Mouse (Mus musculus) spleen, adult 2 months (tissue): ENCODE results near the gene Bptf. TPM values are rescaled to one million over a fixed set of nuclear protein-coding genes. Genes with fewer than 3 reads are reported as not detected.
"Not testable (repeated sequence)": the region's sequence is repeated elsewhere in the genome, so short reads cannot be mapped to it uniquely, and the experiment has no call there.

ENCODE experiments used
- DNase-seq, 2 experiments: peaks; one replicate each; pipeline versions ENCODE4 v3.0.0 to v3.0.0-alpha.2; 2012 to 2021; ENCODE audit warnings: low spot score in 2 of 2, low read depth in 1 of 2
- H3K27ac ChIP-seq: fragments of 200-500 bp; 2 replicates; pipeline ENCODE4 v1.5.1; 2012; ENCODE audit warnings: low read length, inconsistent platforms; ENCODE audit not compliant: insufficient read depth
- H3K27me3 ChIP-seq: fragments of 200-500 bp; 2 replicates; pipeline ENCODE4 v1.6.1; 2012; ENCODE audit warnings: mild to moderate bottlenecking, moderate library complexity, low read length, inconsistent platforms; ENCODE audit not compliant: control insufficient read depth, insufficient read depth
- H3K36me3 ChIP-seq: fragments of 200-500 bp; 2 replicates; pipeline ENCODE4 v1.6.1; 2012; ENCODE audit warnings: mild to moderate bottlenecking, low read length, inconsistent platforms; ENCODE audit not compliant: control insufficient read depth, insufficient read depth
- H3K4me1 ChIP-seq: fragments of 200-500 bp; 2 replicates; pipeline ENCODE4 v1.6.1; 2011; ENCODE audit warnings: inconsistent platforms; ENCODE audit not compliant: control insufficient read depth, insufficient read depth, insufficient read length
- H3K4me3 ChIP-seq: fragments of 200-500 bp; 2 replicates; pipeline ENCODE4 v1.5.1; 2011; ENCODE audit warnings: mild to moderate bottlenecking, inconsistent platforms; ENCODE audit not compliant: insufficient read depth, insufficient read length; ENCODE audit errors: extremely low read depth
- CTCF ChIP-seq: fragments of 200-500 bp; IDR thresholded peaks from 2 replicates; pipeline ENCODE4 v1.5.1; 2011; ENCODE audit warnings: mild to moderate bottlenecking, inconsistent platforms; ENCODE audit not compliant: insufficient read depth, insufficient read length, insufficient replicate concordance; ENCODE audit errors: extremely low read depth
- POLR2A ChIP-seq: fragments of 200-500 bp; IDR thresholded peaks from 2 replicates; pipeline ENCODE4 v1.6.1; 2011; ENCODE audit warnings: low read depth, low read length, inconsistent platforms
- WGBS: fragments of 180-500 bp; shearing (Covaris S2); methylation state at CpG from one replicate; pipeline ENCODE4 v1.1.7; 2018; 5-methylcytosine and 5-hydroxymethylcytosine counted together
- polyA plus RNA-seq: library from polyadenylated mRNA; depleted of rRNA; stranded (reverse); fragments of >200 nt; gene quantifications from 2 replicates; pipeline ENCODE4 v1.2.3, GENCODE M21; 2012; rRNA removed

The Bptf gene
- polyA plus RNA-seq, 1 experiment: 27.3 TPM

DNA sequence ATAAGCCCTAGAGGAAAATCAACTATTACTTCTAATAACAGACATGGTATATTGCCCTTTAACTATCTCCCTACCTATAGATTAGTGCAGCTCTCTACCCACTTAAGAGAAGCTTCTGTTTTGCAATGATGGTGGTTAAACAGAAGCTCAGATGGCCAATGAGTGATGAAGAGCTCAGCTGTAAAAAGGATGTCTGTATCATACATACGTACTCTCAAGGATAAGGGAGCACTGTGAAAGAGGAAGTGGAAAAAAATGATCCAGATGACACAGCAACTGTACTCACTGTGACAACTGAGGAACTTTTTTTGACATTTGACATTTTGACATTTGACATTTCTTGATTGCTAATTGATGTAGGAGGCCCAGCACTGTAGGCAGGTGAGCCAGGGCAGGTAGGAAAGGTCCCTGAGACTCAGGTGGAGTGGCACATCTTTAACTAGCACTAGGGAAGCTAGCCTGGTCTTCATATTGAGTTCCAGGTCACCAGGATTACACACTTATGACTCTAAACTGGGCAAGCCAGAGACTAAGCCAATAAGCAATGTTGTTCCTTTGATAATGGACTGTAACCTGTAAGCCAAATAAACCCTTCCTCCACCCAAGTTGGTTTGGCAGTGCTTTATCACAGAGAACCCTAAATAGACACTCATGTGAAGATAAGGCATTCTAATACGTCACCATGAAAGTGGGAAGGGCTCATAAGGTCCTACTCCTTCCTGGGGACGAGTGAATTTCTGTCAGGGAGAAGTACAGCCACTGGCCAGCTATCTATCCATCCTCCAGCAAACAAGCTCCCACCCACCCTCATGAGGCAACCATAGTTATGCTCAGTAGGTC is 137.5 kb downstream of the Bptf start:
- Histone ChIP-seq H3K36me3 (peaks cover 39% of the 10 kb centered on the region), H3K27ac (no peak overlapping the region), H3K4me1 (peaks cover 9% of the 10 kb centered on the region; the same call in 1 of the 2 replicates), H3K4me3 (no peak overlapping the region), H3K27me3 (no peaks in the 10 kb centered on the region)
- 50% methylated on average over 3 of the region's 3 CpGs for WGBS
- no peak for DNase-seq
- TF ChIP-seq CTCF: no peak
- no peak for TF ChIP-seq POLR2A

DNA sequence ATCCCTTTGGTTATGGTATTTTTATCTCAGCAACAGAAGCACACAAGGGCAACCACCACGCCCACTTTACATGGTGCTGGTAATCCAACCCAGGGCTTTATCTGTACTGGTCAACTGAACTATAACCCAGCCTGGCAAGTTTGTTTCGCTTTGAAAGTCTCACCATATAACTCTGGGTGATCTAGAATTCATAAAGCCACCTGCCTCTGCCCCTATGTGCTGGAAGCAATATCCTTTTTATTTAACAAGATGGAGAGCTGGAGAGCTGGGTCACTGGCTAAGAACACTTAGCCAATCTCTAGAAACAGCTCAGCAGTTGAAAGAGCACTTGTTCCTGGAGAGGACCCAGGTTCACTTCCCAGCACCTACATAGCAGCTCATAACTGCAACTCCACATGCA is 144.5 kb downstream of the Bptf start:
- H3K27me3 ChIP-seq: no peaks in the 10 kb centered on the region
- H3K4me3 ChIP-seq: no peak overlapping the region
- no peak for DNase-seq
- H3K4me1 ChIP-seq: no peaks in the 10 kb centered on the region
- no peak overlapping the region for H3K27ac ChIP-seq
- 79% methylated on average over 2 of the region's 2 CpGs for WGBS
- TF ChIP-seq CTCF (no peak), POLR2A (no peak)
- H3K36me3 ChIP-seq: peaks cover 28% of the 10 kb centered on the region

DNA sequence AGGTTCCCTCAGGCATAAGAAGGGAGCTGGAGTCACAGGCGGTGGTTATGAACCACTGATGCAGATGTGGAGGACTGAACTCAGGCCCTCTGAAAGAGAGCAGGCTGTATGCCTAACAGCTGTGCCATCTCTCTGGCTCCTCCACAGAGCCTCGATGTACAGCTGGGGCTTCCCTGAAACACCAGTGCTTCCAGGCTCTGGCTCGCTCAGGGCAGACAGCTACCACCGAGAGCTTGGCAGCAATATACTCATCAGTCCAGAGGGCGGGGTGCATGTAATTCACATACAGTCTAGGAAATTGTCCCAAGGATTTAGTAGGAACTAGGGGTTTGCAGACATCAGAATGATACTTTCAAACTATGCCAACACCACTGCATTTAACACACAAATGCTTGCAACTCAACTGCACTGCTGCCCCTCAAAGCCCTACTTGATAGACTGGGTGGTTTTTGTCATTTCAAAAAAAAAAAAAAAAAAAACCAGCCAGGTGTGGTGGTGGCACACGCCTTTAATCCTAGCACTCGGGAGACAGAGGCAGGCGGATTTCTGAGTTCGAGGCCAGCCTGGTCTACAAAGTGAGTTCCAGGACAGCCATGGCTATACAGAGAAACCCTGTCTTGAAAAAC is 145.8 kb downstream of the Bptf start:
- H3K4me1 ChIP-seq, H3K27me3 ChIP-seq, H3K27ac ChIP-seq, H3K4me3 ChIP-seq, DNase-seq: not testable (repeated sequence)
- WGBS: 90% methylated on average over 9 of the region's 9 CpGs
- H3K36me3 ChIP-seq: peaks cover 21% of the 10 kb centered on the region

Other genes starting within 250 kb of the Bptf start
- 4.9 TPM in 2 replicates for gene Smurf2, start 211.4 kb downstream of the Bptf start, polyA plus RNA-seq
- 16.0 and 16.1 TPM in 2 replicates for gene Kpna2, start 132.6 kb downstream of the Bptf start, polyA plus RNA-seq
- gene 1810010H24Rik, start 106.4 kb downstream of the Bptf start, polyA plus RNA-seq: 0.91 and 1.8 TPM in 2 replicates
- 4.7 and 4.9 TPM in 2 replicates for gene Nol11, start 57.3 kb upstream of the Bptf start, polyA plus RNA-seq